Mouse (Mus musculus) CH12.LX (cell line): ENCODE measurements around the gene Gstp1. TPM values are rescaled to one million over a fixed set of nuclear protein-coding genes. Genes with fewer than 3 reads are reported as not detected.
"Not testable (repeated sequence)": the region's sequence is repeated elsewhere in the genome, so short reads cannot be mapped to it uniquely, and the experiment has no call there.

Experiments
- DNase-seq: peaks from one replicate; pipeline ENCODE4 v3.0.0-alpha.2; 2013; ENCODE audit errors: extremely low read depth
- H3K27ac ChIP-seq: 2 replicates; pipeline ENCODE4 v1.5.1; 2012; ENCODE audit warnings: low read depth, mild to moderate bottlenecking, control low read depth, moderate library complexity; ENCODE audit not compliant: insufficient read depth
- H3K27me3 ChIP-seq: replicated peaks from 2 replicates; pipeline ENCODE3; 2012; ENCODE audit warnings: inconsistent platforms
- H3K36me3 ChIP-seq, 2 experiments: replicated peaks in 1 of 2; 2 replicates each; pipeline versions ENCODE3 to v1.6.1; 2012; ENCODE audit warnings: inconsistent platforms in 1 of 2, low read length in 1 of 2, mild to moderate bottlenecking in 1 of 2, mixed read lengths in 1 of 2, moderate library complexity in 1 of 2; ENCODE audit not compliant: control insufficient read depth in 1 of 2, insufficient read depth in 1 of 2
- H3K4me1 ChIP-seq, 2 experiments: 2 replicates each; pipeline ENCODE4 v1.6.1; 2012; ENCODE audit warnings: inconsistent platforms in 1 of 2, moderate library complexity in 1 of 2; ENCODE audit not compliant: insufficient read depth in 2 of 2, control insufficient read depth in 1 of 2
- H3K4me2 ChIP-seq: 2 replicates; pipeline ENCODE4 v1.6.1; 2012; ENCODE audit warnings: low read depth, mild to moderate bottlenecking, control low read depth; ENCODE audit not compliant: poor library complexity, insufficient read depth, severe bottlenecking
- H3K4me3 ChIP-seq, 3 experiments: fragments of 150-350 bp in 1 of 3; sonication (generic) in 1 of 3; replicated peaks in 1 of 3; 2 replicates each; pipeline versions ENCODE3 to v1.5.1; 2011 to 2012; ENCODE audit warnings: low read depth in 2 of 3, low read length in 2 of 3, mild to moderate bottlenecking in 2 of 3, moderate library complexity in 2 of 3, control low read depth in 1 of 3, improper control_type of control experiment in 1 of 3, inconsistent platforms in 1 of 3, mixed read lengths in 1 of 3; ENCODE audit not compliant: poor library complexity in 1 of 3
- H3K79me2 ChIP-seq: replicated peaks from 2 replicates; pipeline ENCODE4 v1.6.1; 2012; ENCODE audit warnings: mild to moderate bottlenecking, moderate library complexity; ENCODE audit not compliant: control insufficient read depth, poor library complexity, insufficient read depth, severe bottlenecking; ENCODE audit errors: extremely low read depth
- H3K9ac ChIP-seq: 2 replicates; pipeline ENCODE4 v1.6.1; 2012; ENCODE audit warnings: low read depth, mild to moderate bottlenecking, control low read depth, moderate library complexity; ENCODE audit not compliant: insufficient read depth
- H3K9me3 ChIP-seq: replicated peaks from 2 replicates; pipeline ENCODE3; 2012; ENCODE audit warnings: low read length, inconsistent platforms, mixed read lengths
- CTCF ChIP-seq, 2 experiments: IDR thresholded peaks in 1 of 2; conservative IDR thresholded peaks in 1 of 2; 2 replicates each; pipeline ENCODE4 v1.5.1; 2011 to 2012; ENCODE audit warnings: low read depth in 2 of 2, low read length in 2 of 2, improper control_type of control experiment in 1 of 2, inconsistent platforms in 1 of 2, mild to moderate bottlenecking in 1 of 2, moderate library complexity in 1 of 2
- ETS1 ChIP-seq: conservative IDR thresholded peaks from 2 replicates; pipeline ENCODE4 v1.6.1; 2012; ENCODE audit warnings: low read depth, mild to moderate bottlenecking, inconsistent platforms, low read length, improper control_type of control experiment, moderate library complexity
- MXI1 ChIP-seq: IDR thresholded peaks from 2 replicates; pipeline ENCODE4 v1.6.1; 2011; ENCODE audit warnings: mild to moderate bottlenecking, low read depth, low read length, improper control_type of control experiment
- MYC ChIP-seq: IDR thresholded peaks from 2 replicates; pipeline ENCODE4 v1.6.1; 2011; ENCODE audit warnings: low read depth, mild to moderate bottlenecking, improper control_type of control experiment, low read length
- NELFE ChIP-seq: IDR thresholded peaks from 2 replicates; pipeline ENCODE4 v1.6.1; 2011; ENCODE audit warnings: low read depth, low read length, improper control_type of control experiment
- POLR2A ChIP-seq: IDR thresholded peaks from 2 replicates; pipeline ENCODE4 v1.6.1; 2011; ENCODE audit warnings: low read depth, mild to moderate bottlenecking, improper control_type of control experiment, low read length
- RAD21 ChIP-seq: IDR thresholded peaks from 2 replicates; pipeline ENCODE4 v1.6.1; 2011; ENCODE audit warnings: low read depth, mild to moderate bottlenecking, low read length, improper control_type of control experiment, moderate library complexity
- RCOR1 ChIP-seq: conservative IDR thresholded peaks from 2 replicates; pipeline ENCODE4 v1.6.1; 2012; ENCODE audit warnings: low read depth, mild to moderate bottlenecking, inconsistent platforms, low read length, improper control_type of control experiment
- SMC3 ChIP-seq: IDR thresholded peaks from 2 replicates; pipeline ENCODE4 v1.6.1; 2011; ENCODE audit warnings: low read depth, low read length, improper control_type of control experiment
- ZC3H11A ChIP-seq: IDR thresholded peaks from 2 replicates; pipeline ENCODE4 v1.6.1; 2012; ENCODE audit warnings: low read depth, mild to moderate bottlenecking, inconsistent platforms, low read length, improper control_type of control experiment
- ZKSCAN1 ChIP-seq: IDR thresholded peaks from 2 replicates; pipeline ENCODE4 v1.6.1; 2012; ENCODE audit warnings: low read depth, inconsistent platforms, low read length, improper control_type of control experiment, borderline replicate concordance
- ZNF384 ChIP-seq: IDR thresholded peaks from 2 replicates; pipeline ENCODE4 v1.6.1; 2012; ENCODE audit warnings: low read depth, low read length, improper control_type of control experiment, inconsistent platforms
- dilution Hi-C: fragments of 300-500 bp; cut with MboI; formaldehyde crosslinking; loops from 2 replicates; pipeline ENCODE4 v1.14.3; 2020; ENCODE audit warnings: low sequenced_read_pairs; ENCODE audit not compliant: extremely low pct_unique_long_range_greater_than_20kb, extremely low pct_ligation_motif_present
- in situ Hi-C: fragments of 300-500 bp; cut with MboI; formaldehyde crosslinking; loops from 3 replicates; pipeline ENCODE4 v1.14.3; 2019; ENCODE audit warnings: low sequenced_read_pairs, low pct_ligation_motif_present, low pct_unique_long_range_greater_than_20kb, mixed read lengths
- polyA plus RNA-seq: library from polyadenylated mRNA; unstranded; fragments of >175 nt; gene quantifications from 2 replicates; pipeline ENCODE4 v1.2.1, GENCODE M21; 2012; ENCODE audit warnings: low read depth; ENCODE audit not compliant: insufficient read length
- total RNA-seq, 2 experiments: library from RNA; depleted of rRNA; stranded (reverse); fragments of 300-350 nt in 1 of 2; fragments of >200 nt in 1 of 2; gene quantifications; 2 replicates each; pipeline ENCODE4 v1.2.3; 2012 to 2014

Gstp1 gene
- total and polyA plus RNA-seq, 3 experiments, result 333 to 696 (median 529) TPM

GRCm38 (mm10) chr19:4051741-4052515 lies 14.1 kb upstream of the Gstp1 start (continued):
- TF ChIP-seq ZKSCAN1 (no peak), POLR2A (no peak)

GRCm38 (mm10) chr19:4051016-4051415 lies 13.2 kb upstream of the Gstp1 start:
- TF ChIP-seq CTCF (conservative IDR thresholded peaks at IDR 0.05 in 1 of 2, IDR thresholded peaks at IDR 0.05 in 1 of 2; ENCODE audit: low read depth in 2 of 2, low read length in 2 of 2), result peak in 1 of 2 experiments; percentile 21; a peak in 2 of 4 replicates
- no peak for TF ChIP-seq ZNF384
- TF ChIP-seq, all 38 proteins: peak for 1
- no peak overlapping the region for H3K9ac ChIP-seq
- peaks cover 12 to 48% of the 10 kb centered on the region in 2 experiments; a peak in 3 of 4 replicates for H3K4me1 ChIP-seq
- no peaks in the 10 kb centered on the region for H3K79me2 ChIP-seq
- H3K36me3 ChIP-seq, result no peaks in the 10 kb centered on the region
- no peaks in the 10 kb centered on the region for H3K27me3 ChIP-seq
- in situ Hi-C loops, result loop anchor here (5.0 kb wide), 2 partner anchors 34 to 36 kb away; no protein-coding TSS in a partner anchor
- no peak overlapping the region; the same call in 1 of the 2 replicates for H3K27ac ChIP-seq
- no peak overlapping the region for H3K4me2 ChIP-seq
- dilution Hi-C loops, result no loop called here
- peaks cover 2% of the 10 kb centered on the region for H3K9me3 ChIP-seq
- no peak overlapping the region for H3K4me3 ChIP-seq
- no peak for DNase-seq

GRCm38 (mm10) chr19:4049069-4049468 lies 11.3 kb upstream of the Gstp1 start:
- in situ Hi-C loops, H3K79me2 ChIP-seq, H3K27me3 ChIP-seq, dilution Hi-C loops, H3K4me2 ChIP-seq: not testable (repeated sequence)
- Histone ChIP-seq H3K4me1 (peaks cover 13 to 37% of the 10 kb centered on the region in 2 experiments; a peak in 3 of 4 replicates), H3K9me3 (peaks cover 13% of the 10 kb centered on the region)
- TF ChIP-seq RAD21 (peak; percentile 4), CTCF (conservative IDR thresholded peaks at IDR 0.05 in 1 of 2, IDR thresholded peaks at IDR 0.05 in 1 of 2; ENCODE audit: low read depth in 2 of 2, low read length in 2 of 2) (peak in 1 of 2 experiments; percentile 33; a peak in 2 of 4 replicates)
- TF ChIP-seq, all 38 proteins: peak for 2; not testable (repeated sequence) for 36
- not testable (repeated sequence) for DNase-seq, H3K36me3 ChIP-seq, H3K4me3 ChIP-seq, H3K9ac ChIP-seq, H3K27ac ChIP-seq

GRCm38 (mm10) chr19:4047859-4048258 lies 10.1 kb upstream of the Gstp1 start:
- H3K27ac ChIP-seq, result no peak overlapping the region
- no peak overlapping the region for H3K9ac ChIP-seq
- H3K4me3 ChIP-seq, result no peak overlapping the region
- peak; percentile 84 for DNase-seq
- H3K4me1 ChIP-seq, result peaks cover 10 to 32% of the 10 kb centered on the region in 2 experiments; a peak in 3 of 4 replicates
- H3K4me2 ChIP-seq, result no peak overlapping the region
- TF ChIP-seq ETS1 (no peak), MYC (0 out of 2 replicates have a peak, but pooled peaks have one; percentile 46), SMC3 (peak; percentile 96), RAD21 (peak; percentile 87), RCOR1 (no peak), ZC3H11A (peak; percentile 78), MXI1 (no peak), NELFE (peak; percentile 40), CTCF (conservative IDR thresholded peaks at IDR 0.05 in 1 of 2, IDR thresholded peaks at IDR 0.05 in 1 of 2; ENCODE audit: low read depth in 2 of 2, low read length in 2 of 2) (peak; percentile 45 to 90; a peak in 3 of 4 replicates)
- peaks cover 18% of the 10 kb centered on the region for H3K9me3 ChIP-seq
- no peaks in the 10 kb centered on the region for H3K36me3 ChIP-seq
- no peaks in the 10 kb centered on the region for H3K27me3 ChIP-seq
- no peaks in the 10 kb centered on the region for H3K79me2 ChIP-seq
- dilution Hi-C loops, result no loop called here
- in situ Hi-C loops, result no loop called here
